Mouse (Mus musculus) WW6 (cell line): Measurements from ENCODE around the gene Nol11.

Source experiments
- DNase-seq: peaks from one replicate; pipeline ENCODE4 v3.0.0-alpha.2; 2013; ENCODE audit warnings: low read depth, low spot score

Nol11 gene

DNA sequence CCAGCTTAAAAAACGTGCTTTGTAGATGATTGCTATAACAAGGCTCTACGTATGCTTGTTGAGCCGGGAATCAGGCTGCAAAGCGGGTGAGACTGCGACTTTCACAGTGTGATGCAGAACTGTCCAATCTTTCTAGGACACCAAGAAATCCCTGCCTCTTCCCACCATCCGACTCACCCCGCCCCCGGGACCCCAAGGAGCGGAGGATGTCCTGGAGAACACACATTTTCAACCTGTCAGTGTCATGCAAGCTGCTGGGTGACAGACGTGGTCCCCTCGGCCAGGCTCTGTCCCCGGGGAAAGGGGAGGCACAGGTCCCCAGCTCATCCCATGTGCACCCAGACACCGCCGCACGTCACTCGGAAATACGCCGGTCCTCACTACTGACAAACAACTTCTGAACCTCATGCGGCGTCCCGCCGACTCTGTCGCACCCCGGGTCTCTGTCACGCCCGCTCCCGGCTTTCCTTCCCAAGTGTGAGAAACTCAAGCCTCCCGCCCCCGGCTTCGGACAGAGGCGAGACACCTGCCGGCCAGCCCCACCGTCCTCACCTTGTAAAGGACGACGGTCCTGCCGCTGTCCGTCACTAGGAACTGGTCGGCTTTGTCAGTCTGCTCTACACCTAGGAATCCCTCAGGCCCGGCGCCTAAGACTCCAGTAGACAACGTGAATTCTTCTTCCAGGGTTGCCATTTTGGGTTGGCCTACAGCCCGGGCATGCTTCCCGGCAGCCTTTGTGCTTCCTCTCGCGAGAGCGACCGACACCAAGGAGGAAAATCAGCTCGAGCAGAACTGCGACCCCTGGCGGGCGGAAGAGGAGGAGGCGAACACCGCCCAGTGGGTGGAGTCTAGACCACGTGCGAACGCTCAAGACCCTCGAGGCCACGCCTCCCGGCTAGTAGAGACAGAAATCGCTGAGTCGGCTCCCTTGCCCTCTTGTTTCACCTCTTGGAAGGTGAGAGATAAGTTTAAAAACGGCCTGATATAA lies at the start of gene Nol11:
Gene Nol11, minus strand, starts transcription at position 817 of the 988 bp plus-strand sequence.
- peak; percentile 100 for DNase-seq

DNA sequence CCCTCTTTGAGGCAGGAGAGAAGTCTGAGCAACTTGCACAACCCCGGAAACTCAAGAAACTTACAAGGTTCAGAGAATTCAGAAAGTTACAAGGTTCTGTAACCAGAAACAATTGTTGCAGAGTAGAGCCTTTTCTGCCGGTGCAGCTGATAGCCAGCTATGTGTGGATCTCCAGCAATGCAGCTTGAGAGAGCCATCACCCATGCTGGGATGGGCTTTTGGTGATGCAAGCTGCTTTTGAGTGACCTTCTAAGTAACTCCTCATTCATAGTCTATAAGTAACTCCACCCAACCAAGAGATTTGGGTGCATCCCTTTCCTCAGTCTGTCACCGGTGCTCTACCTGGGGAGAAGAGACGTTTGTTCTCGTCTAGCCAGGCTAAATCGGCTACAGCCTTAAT lies 49.3 kb upstream of the Nol11 start:
- DNase-seq, result no peak

DNA sequence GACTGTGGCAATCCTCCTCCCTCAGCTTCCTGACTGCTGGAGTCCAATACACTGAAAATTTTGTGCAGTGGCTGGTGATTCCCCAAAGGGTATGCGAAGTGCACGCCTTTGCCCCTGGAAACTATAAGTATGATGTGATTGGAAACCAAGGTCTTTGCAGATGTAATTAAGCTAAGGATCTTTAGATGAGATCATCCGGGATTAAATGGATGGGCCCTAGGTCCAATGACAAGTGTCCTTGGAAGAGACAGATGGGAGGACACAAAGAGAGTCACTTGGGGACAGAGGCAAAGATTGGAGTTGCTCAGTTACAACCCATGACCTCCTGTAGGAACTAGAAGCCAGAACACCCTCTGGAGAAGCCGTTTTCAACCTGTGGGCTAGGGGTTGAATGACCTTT lies 48.4 kb upstream of the Nol11 start:
- DNase-seq, result no peak

DNA sequence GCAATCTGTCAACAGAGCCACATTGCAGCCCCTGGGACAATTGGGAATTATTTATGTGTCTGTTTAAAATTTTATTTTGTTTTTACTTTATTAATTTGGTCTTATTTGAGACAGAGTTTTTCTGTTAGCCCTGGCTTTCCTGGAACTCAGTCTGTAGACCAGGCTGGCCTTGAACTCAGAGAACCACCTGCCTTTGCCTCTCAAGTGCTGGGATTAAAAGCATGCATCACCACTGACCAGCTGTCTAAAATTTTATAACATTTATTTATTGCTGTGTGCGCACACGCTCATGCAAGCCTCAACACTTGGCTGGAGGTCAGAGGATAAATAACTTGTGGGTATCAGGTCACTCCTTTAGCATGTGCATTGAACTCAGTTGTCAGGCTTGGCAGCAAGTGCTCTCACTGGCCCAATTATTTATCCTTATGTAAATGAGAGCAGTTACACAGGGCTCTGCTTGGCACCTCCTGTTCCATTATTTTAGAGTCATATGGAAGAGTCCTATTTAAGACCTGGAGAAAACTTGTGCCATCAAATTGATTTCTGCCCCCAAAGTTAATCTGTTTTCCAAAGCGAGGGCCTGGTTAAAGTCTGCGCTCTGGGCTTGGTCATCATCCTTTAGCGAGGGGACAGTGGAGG lies 44.2 kb upstream of the Nol11 start:
- no peak for DNase-seq

DNA sequence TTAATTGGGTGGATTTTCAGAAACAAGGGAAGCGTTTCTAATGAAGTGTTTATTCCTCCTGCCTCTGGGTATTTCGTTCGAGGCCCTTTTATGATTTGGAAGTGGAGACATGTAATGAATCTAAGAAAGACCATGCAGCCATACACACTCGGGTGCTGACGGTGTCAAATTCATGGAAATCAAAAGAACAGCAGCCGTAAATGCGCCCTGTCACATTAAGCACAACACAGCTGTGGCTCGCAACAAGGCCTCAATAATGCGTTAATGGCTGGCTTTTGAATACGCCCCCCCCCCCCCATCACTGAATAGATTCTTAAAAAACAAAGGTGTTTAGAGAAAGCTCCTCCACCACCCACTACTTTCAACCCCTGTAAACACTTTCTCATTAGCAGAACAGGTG lies 40.9 kb upstream of the Nol11 start:
- DNase-seq, result no peak

DNA sequence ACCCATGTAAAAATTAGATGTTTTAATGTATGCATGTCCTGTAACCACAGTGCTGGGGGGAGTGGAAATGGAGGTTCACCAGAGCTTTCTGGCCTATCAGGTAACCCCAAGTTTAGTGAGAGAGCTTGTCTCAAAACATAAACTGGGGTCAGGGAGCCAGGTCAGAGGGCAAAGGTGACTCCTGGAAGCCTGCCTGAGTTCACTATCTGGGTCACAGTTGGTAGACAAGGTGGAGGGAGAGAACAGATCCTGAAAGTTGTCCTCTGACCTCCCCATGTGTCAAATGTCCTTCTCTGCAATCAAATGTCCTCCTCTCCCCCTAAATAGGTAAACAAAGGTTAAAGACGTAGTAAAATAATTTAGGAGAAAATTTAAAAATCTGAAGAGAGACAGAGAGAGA lies 37.2 kb upstream of the Nol11 start:
- DNase-seq, result no peak

GRCm38 (mm10) chr11:107226013-107226412 lies 36.8 kb upstream of the Nol11 start:
- DNase-seq, result no peak

GRCm38 (mm10) chr11:107225301-107225700 lies 36.1 kb upstream of the Nol11 start:
- no peak for DNase-seq

GRCm38 (mm10) chr11:107223667-107224214 lies 34.6 kb upstream of the Nol11 start:
- no peak for DNase-seq

GRCm38 (mm10) chr11:107223169-107223561 lies 34.0 kb upstream of the Nol11 start:
- DNase-seq, result no peak

DNA sequence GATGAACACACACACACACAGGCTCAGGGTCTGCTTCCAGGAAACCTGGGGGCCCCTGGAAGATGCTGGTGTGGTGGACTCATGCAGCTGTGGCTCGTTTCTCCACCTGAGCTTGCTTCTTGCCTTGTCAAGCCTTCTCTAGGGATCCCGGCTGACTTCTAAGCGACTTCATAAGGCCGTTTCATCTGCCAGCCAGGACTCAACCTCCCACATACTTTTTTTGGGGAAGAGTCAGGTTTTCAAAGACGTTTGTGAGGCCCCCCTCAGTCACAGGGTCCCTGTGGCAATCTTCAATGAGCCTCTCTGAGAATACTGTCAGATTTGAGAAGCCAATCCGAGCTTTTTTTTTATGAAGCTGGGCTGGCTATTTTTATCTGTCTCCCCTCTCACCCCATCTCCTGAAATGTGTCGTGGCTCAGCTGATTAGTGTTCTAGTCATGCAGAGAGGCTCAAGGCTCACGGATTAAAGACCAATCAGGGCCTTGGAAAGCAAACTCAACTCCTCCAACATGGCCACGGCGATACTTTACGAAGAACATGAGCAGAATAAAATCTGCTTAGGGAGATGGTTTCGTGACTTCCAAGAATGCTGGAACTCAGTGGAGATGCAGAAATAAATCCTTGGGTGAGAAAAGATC lies 33.5 kb upstream of the Nol11 start:
- no peak for DNase-seq

- no peak for DNase-seq
Observed at GRCm38 (mm10) chr11:107215111-107215510, 25.9 kb upstream of the Nol11 start.

- no peak for DNase-seq
Observed at GRCm38 (mm10) chr11:107213745-107214144, 24.6 kb upstream of the Nol11 start.

DNA sequence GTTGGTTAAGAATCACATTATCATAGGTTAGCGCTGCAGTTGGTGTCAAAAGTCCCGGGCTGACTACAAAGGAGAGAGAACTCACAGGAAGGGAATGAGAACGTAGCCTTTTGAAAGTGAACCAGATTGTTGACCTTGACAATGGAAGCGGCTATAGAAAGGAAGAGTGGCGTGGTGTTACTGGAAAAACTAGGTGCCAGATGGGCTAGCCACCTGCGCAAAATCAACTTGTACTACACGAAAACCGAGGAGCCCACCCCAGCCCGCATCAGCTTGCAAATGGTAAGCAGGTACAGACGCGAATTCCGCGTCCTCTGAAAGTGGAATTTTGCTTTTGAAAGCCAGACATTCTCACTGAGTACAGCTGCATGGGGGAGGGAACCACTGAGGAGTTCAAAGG lies 20.6 kb upstream of the Nol11 start:
- no peak for DNase-seq

DNA sequence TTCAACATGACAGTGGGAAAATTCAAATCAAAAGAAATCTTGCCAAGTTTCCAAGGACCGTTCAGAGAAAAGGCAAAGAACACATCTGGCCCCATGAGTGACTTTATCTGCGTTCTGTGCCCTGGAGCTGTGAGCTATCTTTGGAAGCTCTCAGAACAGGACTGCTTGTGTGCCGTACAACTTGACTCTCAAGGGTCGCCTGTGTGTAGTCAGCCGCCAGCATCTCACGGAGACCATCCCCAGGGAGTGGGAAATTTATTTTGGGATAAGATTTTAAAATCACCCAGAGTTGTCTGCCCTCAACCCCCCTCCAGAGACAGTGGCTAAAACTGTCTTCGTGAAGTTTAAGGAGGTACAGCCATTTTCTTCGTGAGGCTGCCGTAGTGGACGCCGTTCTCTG lies 12.6 kb upstream of the Nol11 start:
- DNase-seq, result no peak

DNA sequence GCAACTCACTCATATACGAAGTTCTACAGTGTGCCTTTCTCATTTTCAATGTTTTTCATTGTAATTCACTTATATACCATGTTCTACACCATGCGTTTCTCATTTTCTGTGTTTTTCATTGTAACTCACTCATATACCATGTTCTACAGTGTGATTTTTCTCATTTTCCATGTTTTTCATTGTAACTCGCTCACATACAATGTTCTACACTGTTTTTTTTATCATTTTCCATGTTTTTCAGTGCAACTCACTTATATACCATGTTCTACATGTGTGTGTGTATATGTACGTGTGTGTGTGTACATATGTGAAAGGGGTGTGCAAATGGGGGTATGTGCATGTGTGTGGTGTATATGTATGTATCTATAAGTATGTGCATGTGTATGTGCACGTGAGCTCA lies 10.1 kb upstream of the Nol11 start:
- no peak for DNase-seq

GRCm38 (mm10) chr11:107195334-107195733 lies 6.2 kb upstream of the Nol11 start:
- no peak for DNase-seq

DNA sequence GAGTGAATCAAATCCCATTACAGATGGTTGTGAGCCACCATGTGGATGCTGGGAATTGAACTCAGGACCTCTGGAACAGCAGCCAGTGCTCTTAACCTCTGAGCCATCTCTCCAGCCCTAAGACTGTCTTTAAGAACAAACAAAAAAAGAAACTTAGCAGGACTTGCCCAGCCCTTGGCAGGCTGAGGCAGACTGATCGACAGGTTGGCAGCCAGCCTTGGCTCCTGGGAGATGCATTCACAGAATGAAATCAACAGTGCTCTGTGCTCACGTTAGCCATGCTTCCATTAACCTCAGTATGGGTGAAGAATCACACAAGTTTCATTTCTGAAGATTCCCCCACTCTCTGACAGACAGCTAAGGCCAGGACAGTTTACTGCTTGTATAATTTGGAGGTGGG lies 1.2 kb upstream of the Nol11 start:
- no peak for DNase-seq

- DNase-seq, result no peak
Observed at GRCm38 (mm10) chr11:107183777-107184176, 5.4 kb downstream of the Nol11 start.

GRCm38 (mm10) chr11:107161215-107161614 lies 28.0 kb downstream of the Nol11 start:
- DNase-seq, result no peak

DNA sequence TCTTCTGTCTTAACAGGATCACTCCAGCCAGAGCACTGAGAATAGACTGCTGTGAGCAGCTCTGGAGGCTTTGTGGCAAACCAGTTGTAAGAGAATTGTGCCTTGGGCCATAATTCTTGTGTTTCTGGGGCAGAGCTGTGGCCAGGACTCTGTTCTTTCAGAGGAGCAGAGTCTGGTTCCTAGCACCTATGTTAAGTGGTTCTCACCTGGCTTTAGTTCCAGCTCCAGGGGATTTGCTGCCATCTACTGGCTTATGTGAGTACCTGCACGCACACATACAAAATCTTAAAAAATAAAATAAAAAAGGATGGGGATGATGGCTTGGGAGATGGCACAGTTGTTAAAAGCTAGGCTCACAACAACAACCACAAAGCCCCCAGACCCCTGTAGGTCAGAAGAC lies 30.1 kb downstream of the Nol11 start:
- DNase-seq, result peak; percentile 52

GRCm38 (mm10) chr11:107156977-107157642 lies 32.1 kb downstream of the Nol11 start:
- no peak for DNase-seq
